Mouse (Mus musculus): ENCODE measurements around the gene Cbx3.

DNA sequence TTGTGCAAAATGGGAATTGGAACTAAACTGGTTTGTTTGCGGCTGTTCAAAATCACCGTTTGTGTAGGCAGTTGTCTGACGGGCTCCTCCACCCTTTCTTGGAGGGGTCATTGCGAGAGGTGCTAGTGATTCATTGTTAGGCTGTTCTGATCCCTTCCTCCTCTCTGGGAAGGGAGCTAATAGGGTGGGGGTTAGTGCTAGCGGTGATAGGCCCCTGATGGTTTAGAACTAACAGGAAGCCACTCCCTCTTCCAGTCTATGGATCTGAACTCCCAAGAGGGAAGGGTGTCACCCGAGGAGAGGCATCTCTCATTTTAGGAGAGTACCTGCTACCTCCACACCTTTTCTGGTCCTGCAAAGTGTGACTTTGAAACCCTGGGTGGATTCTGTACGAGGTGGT is 35.9 kb upstream of the Cbx3 start:
- no peak for TF ChIP-seq USF1 (IDR thresholded peaks at IDR 0.05; ENCODE audit: low read depth, low read length)
- no peak for TF ChIP-seq MAZ (IDR thresholded peaks at IDR 0.05; ENCODE audit: low read depth, low read length)
- TF ChIP-seq MXI1 (IDR thresholded peaks at IDR 0.05; ENCODE audit: low read depth, low read length): no peak
- TF ChIP-seq CTCF (conservative IDR thresholded peaks at IDR 0.05 in 1 of 2, IDR thresholded peaks at IDR 0.05 in 1 of 2; ENCODE audit: low read depth in 2 of 2, low read length in 2 of 2): no peak
- TF ChIP-seq MYC (IDR thresholded peaks at IDR 0.05; ENCODE audit: low read depth, low read length): no peak
- no peak for TF ChIP-seq POLR2AphosphoS2 (IDR thresholded peaks at IDR 0.05; ENCODE audit: low read depth, low read length)

Data from CH12.LX (cell line).